Mouse (Mus musculus) liver, embryonic 15.5 days (tissue): ENCODE results near the gene Rars. TPM values are rescaled to one million over a fixed set of nuclear protein-coding genes. Genes with fewer than 3 reads are reported as not detected.
"Not testable (repeated sequence)": the region's sequence is repeated elsewhere in the genome, so short reads cannot be mapped to it uniquely, and the experiment has no call there.

ENCODE experiments used
- ATAC-seq: fragments of 200-750 bp; cut with Nextera tagmentation; 2 replicates; pipeline ENCODE4 v1.8.0; 2017; ENCODE audit warnings: moderate number of reproducible peaks, mild to moderate bottlenecking, moderate library complexity; ENCODE audit not compliant: insufficient read depth
- H3K27ac ChIP-seq: fragments of 300-500 bp; sonication (generic); replicated peaks from 2 replicates; pipeline ENCODE4 v1.5.1; 2015; ENCODE audit warnings: mild to moderate bottlenecking, inconsistent platforms
- H3K27me3 ChIP-seq: fragments of 300-500 bp; sonication (generic); 2 replicates; pipeline ENCODE4 v1.6.1; 2015; ENCODE audit warnings: mild to moderate bottlenecking, inconsistent platforms
- H3K36me3 ChIP-seq: fragments of 300-500 bp; sonication (generic); replicated peaks from 2 replicates; pipeline ENCODE4 v1.6.1; 2015; ENCODE audit warnings: moderate library complexity, mild to moderate bottlenecking, inconsistent platforms
- H3K4me1 ChIP-seq: fragments of 300-500 bp; sonication (generic); replicated peaks from 2 replicates; pipeline ENCODE4 v1.6.1; 2015; ENCODE audit warnings: inconsistent platforms
- H3K4me2 ChIP-seq: fragments of 300-500 bp; sonication (generic); 2 replicates; pipeline ENCODE4 v1.6.1; 2015; ENCODE audit warnings: moderate library complexity, mild to moderate bottlenecking, inconsistent platforms
- H3K4me3 ChIP-seq: fragments of 300-500 bp; sonication (generic); replicated peaks from 2 replicates; pipeline ENCODE4 v1.5.1; 2015; ENCODE audit warnings: mild to moderate bottlenecking, inconsistent platforms
- H3K9ac ChIP-seq: fragments of 300-500 bp; sonication (generic); 2 replicates; pipeline ENCODE4 v1.6.1; 2015; ENCODE audit warnings: moderate library complexity, mild to moderate bottlenecking, inconsistent platforms
- H3K9me3 ChIP-seq: fragments of 300-500 bp; sonication (generic); replicated peaks from 2 replicates; pipeline ENCODE4 v1.6.1; 2016; ENCODE audit warnings: inconsistent platforms
- WGBS: fragments of 180-500 bp; shearing (Covaris S2); methylation state at CpG from one replicate; pipeline ENCODE4 v1.1.7; 2015; ENCODE audit warnings: mixed read lengths; ENCODE audit not compliant: insufficient replicate concordance; 5-methylcytosine and 5-hydroxymethylcytosine counted together
- polyA plus RNA-seq: library from polyadenylated mRNA; unstranded; fragments of >200 nt; fragmentation: Nextera tagmentation; extraction: Ambion mirVana; gene quantifications from 2 replicates; pipeline ENCODE4 v1.2.1, GENCODE M21; 2015

The Rars gene
- polyA plus RNA-seq, 1 experiment from 2014 or later = 41.0 TPM

GRCm38 (mm10) chr11:35856359-35857040 is 22.2 kb upstream of the Rars start:
- H3K36me3 ChIP-seq = peaks cover 9% of the 10 kb centered on the region; the same call in 1 of the 2 replicates
- H3K4me2 ChIP-seq = no peak overlapping the region
- no peak overlapping the region for H3K27ac ChIP-seq
- WGBS = 64% methylated on average over 11 of the region's 11 CpGs
- no peaks in the 10 kb centered on the region for H3K9me3 ChIP-seq
- no peak for ATAC-seq
- H3K4me3 ChIP-seq = no peak overlapping the region
- no peaks in the 10 kb centered on the region for H3K4me1 ChIP-seq
- H3K9ac ChIP-seq = no peak overlapping the region
- H3K27me3 ChIP-seq = no peaks in the 10 kb centered on the region

- no peak overlapping the region for H3K9ac ChIP-seq
- no peaks in the 10 kb centered on the region for H3K27me3 ChIP-seq
- H3K4me3 ChIP-seq = no peak overlapping the region
- no peak overlapping the region for H3K27ac ChIP-seq
- peaks cover 14% of the 10 kb centered on the region; the same call in 1 of the 2 replicates for H3K36me3 ChIP-seq
- no peak overlapping the region for H3K4me2 ChIP-seq
- no peaks in the 10 kb centered on the region for H3K9me3 ChIP-seq
- 50% methylated on average over 9 of the region's 9 CpGs for WGBS
- ATAC-seq = no peak
- H3K4me1 ChIP-seq = no peaks in the 10 kb centered on the region
Measured at GRCm38 (mm10) chr11:35855567-35855966, 21.3 kb upstream of the Rars start.

- WGBS = 65% methylated on average over 5 of the region's 5 CpGs
- no peak for ATAC-seq
- Histone ChIP-seq H3K9me3 (no peaks in the 10 kb centered on the region), H3K36me3 (peaks cover 14% of the 10 kb centered on the region; the same call in 1 of the 2 replicates), H3K4me3 (no peak overlapping the region), H3K4me1 (no peaks in the 10 kb centered on the region), H3K27ac (no peak overlapping the region), H3K9ac (no peak overlapping the region), H3K27me3 (no peaks in the 10 kb centered on the region), H3K4me2 (no peak overlapping the region)
Measured at GRCm38 (mm10) chr11:35854941-35855340, 20.6 kb upstream of the Rars start.

- no peaks in the 10 kb centered on the region for H3K9me3 ChIP-seq
- 50% methylated on average over 4 of the region's 4 CpGs for WGBS
- no peak for ATAC-seq
- no peaks in the 10 kb centered on the region for H3K27me3 ChIP-seq
- no peak overlapping the region for H3K27ac ChIP-seq
- H3K4me1 ChIP-seq = no peaks in the 10 kb centered on the region
- no peak overlapping the region for H3K4me3 ChIP-seq
- no peak overlapping the region for H3K9ac ChIP-seq
- peaks cover 14% of the 10 kb centered on the region; the same call in 1 of the 2 replicates for H3K36me3 ChIP-seq
- no peak overlapping the region for H3K4me2 ChIP-seq
Measured at GRCm38 (mm10) chr11:35853651-35854050, 19.3 kb upstream of the Rars start.

- no peak overlapping the region for H3K4me2 ChIP-seq
- H3K36me3 ChIP-seq = peaks cover 14% of the 10 kb centered on the region; the same call in 1 of the 2 replicates
- H3K4me3 ChIP-seq = no peak overlapping the region
- no peak overlapping the region for H3K27ac ChIP-seq
- ATAC-seq = no peak
- WGBS = 33% methylated on average over 4 of the region's 4 CpGs
- H3K27me3 ChIP-seq = no peaks in the 10 kb centered on the region
- H3K4me1 ChIP-seq = no peaks in the 10 kb centered on the region
- no peak overlapping the region for H3K9ac ChIP-seq
- H3K9me3 ChIP-seq = no peaks in the 10 kb centered on the region
Measured at GRCm38 (mm10) chr11:35852731-35853130, 18.4 kb upstream of the Rars start.

GRCm38 (mm10) chr11:35844299-35844698 is 10.0 kb upstream of the Rars start:
- no peak overlapping the region for H3K4me3 ChIP-seq
- no peaks in the 10 kb centered on the region; the same call in 1 of the 2 replicates for H3K36me3 ChIP-seq
- peaks cover 6% of the 10 kb centered on the region; the same call in 1 of the 2 replicates for H3K4me1 ChIP-seq
- H3K27ac ChIP-seq = no peak overlapping the region
- no peaks in the 10 kb centered on the region for H3K27me3 ChIP-seq
- no peak overlapping the region for H3K9ac ChIP-seq
- 66% methylated on average over 9 of the region's 9 CpGs for WGBS
- no peak for ATAC-seq
- H3K4me2 ChIP-seq = no peak overlapping the region
- H3K9me3 ChIP-seq = no peaks in the 10 kb centered on the region

GRCm38 (mm10) chr11:35842560-35842959 is 8.3 kb upstream of the Rars start:
- H3K27me3 ChIP-seq, H3K4me3 ChIP-seq, H3K27ac ChIP-seq, ATAC-seq, H3K9ac ChIP-seq, H3K4me2 ChIP-seq, H3K36me3 ChIP-seq, H3K9me3 ChIP-seq: not testable (repeated sequence)
- H3K4me1 ChIP-seq = peaks cover 17% of the 10 kb centered on the region
- WGBS = 61% methylated on average over 4 of the region's 4 CpGs

- no peaks in the 10 kb centered on the region for H3K9me3 ChIP-seq
- no peak overlapping the region for H3K4me3 ChIP-seq
- H3K4me1 ChIP-seq = peaks cover 17% of the 10 kb centered on the region
- no peak overlapping the region for H3K27ac ChIP-seq
- 60% methylated on average over 21 of the region's 21 CpGs for WGBS
- no peaks in the 10 kb centered on the region for H3K27me3 ChIP-seq
- no peak overlapping the region for H3K4me2 ChIP-seq
- no peaks in the 10 kb centered on the region; the same call in 1 of the 2 replicates for H3K36me3 ChIP-seq
- H3K9ac ChIP-seq = no peak overlapping the region
- no peak for ATAC-seq
Measured at GRCm38 (mm10) chr11:35841738-35842325, 7.5 kb upstream of the Rars start.

- not testable (repeated sequence) for H3K27me3 ChIP-seq, H3K4me2 ChIP-seq, H3K36me3 ChIP-seq, ATAC-seq, H3K4me3 ChIP-seq, H3K27ac ChIP-seq, H3K9me3 ChIP-seq, H3K9ac ChIP-seq
- WGBS = 73% methylated on average over 4 of the region's 4 CpGs
- H3K4me1 ChIP-seq = peaks cover 17% of the 10 kb centered on the region
Measured at GRCm38 (mm10) chr11:35840806-35841205, 6.5 kb upstream of the Rars start.

- ATAC-seq = no peak
- no peak overlapping the region for H3K4me2 ChIP-seq
- WGBS = 62% methylated on average over 7 of the region's 7 CpGs
- no peaks in the 10 kb centered on the region for H3K27me3 ChIP-seq
- H3K9ac ChIP-seq = no peak overlapping the region
- H3K36me3 ChIP-seq = no peaks in the 10 kb centered on the region; the same call in 1 of the 2 replicates
- no peak overlapping the region for H3K27ac ChIP-seq
- H3K9me3 ChIP-seq = no peaks in the 10 kb centered on the region
- peaks cover 17% of the 10 kb centered on the region for H3K4me1 ChIP-seq
- no peak overlapping the region for H3K4me3 ChIP-seq
Measured at GRCm38 (mm10) chr11:35840282-35840681, 6.0 kb upstream of the Rars start.
